Mouse (Mus musculus): ENCODE measurements around the gene Bphl. TPM values are rescaled to one million over a fixed set of nuclear protein-coding genes. Genes with fewer than 3 reads are reported as not detected.
A peak's percentile ranks its signal among the peaks of the same experiment; 100 is the strongest.

The Bphl gene
- polyA plus RNA-seq, 1 experiment from 2014 or later = 32.3 TPM

DNA sequence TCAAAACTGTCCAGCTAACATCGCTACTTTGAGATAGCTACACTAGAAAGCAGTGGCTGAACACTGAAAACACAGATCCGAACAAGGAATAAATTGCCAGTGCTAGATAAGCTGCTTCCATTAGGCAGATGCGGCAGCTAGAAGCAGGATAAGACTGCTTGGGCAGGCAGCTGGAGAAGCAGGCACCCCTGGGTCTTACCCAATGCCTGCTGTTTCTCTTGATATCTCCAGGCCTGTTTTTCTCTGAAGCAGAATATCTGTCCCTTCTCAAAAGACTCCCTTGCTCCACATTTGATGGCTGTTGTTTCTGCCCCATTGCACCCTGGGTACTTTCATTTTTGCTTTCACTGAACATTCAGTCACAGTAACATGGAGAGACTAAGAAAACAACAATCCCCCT is 63.3 kb downstream of the Bphl start:
- Histone ChIP-seq H3K4me3 (no peak overlapping the region), H3K27me3 (replicated peaks; ENCODE audit: low read depth, poor library complexity, severe bottlenecking) (no peaks in the 10 kb centered on the region), H3K9me3 (no peaks in the 10 kb centered on the region), H3K27ac (replicated peaks) (no peak overlapping the region), H3K36me3 (replicated peaks) (no peaks in the 10 kb centered on the region), H3K4me1 (peaks cover 11% of the 10 kb centered on the region)
- 83% methylated on average over 3 of the region's 3 CpGs for WGBS
- no peak for DNase-seq (ENCODE audit: low spot score)

DNA sequence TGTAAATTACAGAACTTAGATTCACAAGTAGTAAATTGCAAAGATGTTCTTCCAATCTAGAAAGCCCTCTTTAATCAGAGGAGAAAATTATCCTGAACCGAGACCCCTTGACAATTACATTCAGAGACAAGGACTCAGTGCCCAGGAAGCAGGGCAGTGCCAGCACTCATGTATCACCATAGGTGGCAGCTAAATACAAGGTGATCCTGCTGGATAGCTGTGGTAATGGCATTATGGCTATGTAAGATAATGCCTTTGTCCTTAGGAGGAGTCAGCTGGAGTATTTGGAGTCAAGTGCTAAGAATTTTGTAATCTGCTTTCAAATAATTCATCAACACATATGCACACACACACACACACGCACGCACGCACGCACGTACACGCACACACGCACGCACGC is 63.9 kb downstream of the Bphl start:
- Histone ChIP-seq H3K27ac (replicated peaks) (no peak overlapping the region), H3K36me3 (replicated peaks) (no peaks in the 10 kb centered on the region), H3K4me3 (no peak overlapping the region), H3K9me3 (no peaks in the 10 kb centered on the region), H3K4me1 (peaks cover 6% of the 10 kb centered on the region; the same call in 1 of the 2 replicates), H3K27me3 (replicated peaks; ENCODE audit: low read depth, poor library complexity, severe bottlenecking) (no peaks in the 10 kb centered on the region)
- WGBS = 94% methylated on average over 10 of the region's 10 CpGs
- no peak for DNase-seq (ENCODE audit: low spot score)

DNA sequence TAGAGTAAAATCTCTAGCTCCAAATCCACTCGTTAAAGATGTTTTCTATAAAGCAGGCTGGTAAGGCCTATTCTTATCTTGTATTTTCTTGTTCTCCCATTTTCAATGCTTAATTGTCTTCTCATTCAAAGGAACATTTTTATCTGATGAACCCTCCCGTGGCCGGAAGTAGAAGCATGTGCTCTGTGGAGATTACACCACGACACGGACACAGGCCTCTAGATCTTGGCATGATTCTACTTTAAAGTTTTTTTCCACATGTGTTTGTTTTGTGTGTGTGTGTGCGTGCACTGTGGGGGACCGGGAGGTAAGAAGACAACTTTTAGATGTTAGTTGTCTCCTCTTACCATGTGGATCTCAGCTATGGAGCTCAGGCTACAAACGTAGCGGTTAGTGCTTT is 64.5 kb downstream of the Bphl start:
- Histone ChIP-seq H3K4me1 (no peaks in the 10 kb centered on the region), H3K36me3 (replicated peaks) (no peaks in the 10 kb centered on the region), H3K27ac (replicated peaks) (no peak overlapping the region), H3K4me3 (no peak overlapping the region), H3K9me3 (no peaks in the 10 kb centered on the region), H3K27me3 (replicated peaks; ENCODE audit: low read depth, poor library complexity, severe bottlenecking) (no peaks in the 10 kb centered on the region)
- DNase-seq (ENCODE audit: low spot score) = no peak
- 88% methylated on average over 9 of the region's 9 CpGs for WGBS

- H3K4me1 ChIP-seq = peaks cover 9% of the 10 kb centered on the region
- DNase-seq (ENCODE audit: low spot score) = no peak
- no peaks in the 10 kb centered on the region for H3K9me3 ChIP-seq
- 66% methylated on average over 1 of the region's 1 CpGs for WGBS
- no peaks in the 10 kb centered on the region for H3K27me3 ChIP-seq (replicated peaks; ENCODE audit: low read depth, poor library complexity, severe bottlenecking)
- no peaks in the 10 kb centered on the region for H3K36me3 ChIP-seq (replicated peaks)
- no peak overlapping the region for H3K4me3 ChIP-seq
- H3K27ac ChIP-seq (replicated peaks) = no peak overlapping the region
Measured at GRCm38 (mm10) chr13:34105364-34105763, 68.0 kb downstream of the Bphl start.

DNA sequence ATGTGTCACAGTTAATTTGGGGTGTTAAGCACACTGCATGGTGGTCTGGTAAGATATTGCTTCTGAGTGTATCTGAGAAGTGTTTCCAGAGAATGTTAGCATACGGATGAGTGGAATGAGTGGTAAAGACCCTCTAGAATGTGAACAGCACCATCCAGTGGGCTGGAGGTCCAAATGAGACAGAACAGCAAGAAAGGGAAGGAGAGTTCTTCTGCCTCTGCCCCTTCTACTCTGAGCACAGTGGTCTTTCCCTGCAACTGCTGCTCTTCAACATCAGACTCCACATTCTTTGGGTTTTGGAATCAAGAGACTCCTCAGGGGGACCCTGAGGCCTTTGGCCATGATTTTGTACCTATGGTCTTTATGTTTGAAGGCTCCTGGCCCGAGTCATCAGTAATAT is 68.9 kb downstream of the Bphl start:
- Histone ChIP-seq H3K27ac (replicated peaks) (no peak overlapping the region), H3K4me1 (peaks cover 9% of the 10 kb centered on the region), H3K27me3 (replicated peaks; ENCODE audit: low read depth, poor library complexity, severe bottlenecking) (no peaks in the 10 kb centered on the region), H3K36me3 (replicated peaks) (no peaks in the 10 kb centered on the region), H3K4me3 (no peak overlapping the region), H3K9me3 (no peaks in the 10 kb centered on the region)
- 85% methylated on average over 2 of the region's 2 CpGs for WGBS
- no peak for DNase-seq (ENCODE audit: low spot score)

DNA sequence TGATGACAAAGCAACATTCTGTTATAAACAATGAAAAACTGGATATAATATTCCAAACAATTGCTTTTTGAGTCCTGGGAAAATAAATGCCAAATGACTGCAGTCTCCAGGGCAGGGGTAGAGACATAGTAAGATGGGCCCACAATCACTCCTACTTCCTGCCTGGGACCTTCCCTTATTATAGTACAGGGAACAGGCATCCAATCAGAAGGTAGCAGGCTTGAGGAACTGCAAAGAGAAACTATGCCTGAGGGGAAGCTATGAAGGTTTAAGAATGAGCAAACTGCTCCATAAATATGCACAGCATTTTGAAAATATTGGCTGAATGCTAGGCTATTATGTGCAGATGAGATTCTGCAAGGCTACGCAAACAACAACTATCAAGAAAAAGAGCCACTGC is 69.6 kb downstream of the Bphl start:
- Histone ChIP-seq H3K36me3 (replicated peaks) (no peaks in the 10 kb centered on the region), H3K9me3 (no peaks in the 10 kb centered on the region), H3K27ac (replicated peaks) (no peak overlapping the region), H3K4me3 (no peak overlapping the region), H3K27me3 (replicated peaks; ENCODE audit: low read depth, poor library complexity, severe bottlenecking) (no peaks in the 10 kb centered on the region), H3K4me1 (peaks cover 9% of the 10 kb centered on the region)
- 95% methylated on average over 1 of the region's 1 CpGs for whole genome bisulfite sequencing
- DNase-seq (ENCODE audit: low spot score) = no peak

- no peak overlapping the region for H3K27ac ChIP-seq (replicated peaks)
- no peaks in the 10 kb centered on the region for H3K9me3 ChIP-seq
- H3K4me1 ChIP-seq = peaks cover 9% of the 10 kb centered on the region
- H3K36me3 ChIP-seq (replicated peaks) = no peaks in the 10 kb centered on the region
- no peaks in the 10 kb centered on the region for H3K27me3 ChIP-seq (replicated peaks; ENCODE audit: low read depth, poor library complexity, severe bottlenecking)
- H3K4me3 ChIP-seq = no peak overlapping the region
- 72% methylated on average over 4 of the region's 4 CpGs for WGBS
- no peak for DNase-seq (ENCODE audit: low spot score)
Measured at GRCm38 (mm10) chr13:34109035-34109676, 71.8 kb downstream of the Bphl start.

GRCm38 (mm10) chr13:34109677-34110058 is 72.3 kb downstream of the Bphl start:
- H3K27ac ChIP-seq (replicated peaks) = no peak overlapping the region
- no peak for DNase-seq (ENCODE audit: low spot score)

GRCm38 (mm10) chr13:34111019-34111418 is 73.6 kb downstream of the Bphl start:
- 75% methylated on average over 5 of the region's 5 CpGs for WGBS
- DNase-seq (ENCODE audit: low spot score) = no peak
- H3K27ac ChIP-seq (replicated peaks) = no peak overlapping the region

More at GRCm38 (mm10) chr13:34109677-34110058, 72.3 kb downstream of the Bphl start:
- Histone ChIP-seq H3K4me3 (no peak overlapping the region), H3K36me3 (replicated peaks) (no peaks in the 10 kb centered on the region), H3K9me3 (no peaks in the 10 kb centered on the region), H3K4me1 (peaks cover 13% of the 10 kb centered on the region), H3K27me3 (replicated peaks; ENCODE audit: low read depth, poor library complexity, severe bottlenecking) (no peaks in the 10 kb centered on the region)
- 38% methylated on average over 4 of the region's 4 CpGs for WGBS

GRCm38 (mm10) chr13:34111878-34112277 is 74.5 kb downstream of the Bphl start:
- no peaks in the 10 kb centered on the region for H3K9me3 ChIP-seq
- H3K4me3 ChIP-seq = no peak overlapping the region
- no peak for DNase-seq (ENCODE audit: low spot score)
- H3K4me1 ChIP-seq = peaks cover 22% of the 10 kb centered on the region
- H3K27me3 ChIP-seq (replicated peaks; ENCODE audit: low read depth, poor library complexity, severe bottlenecking) = no peaks in the 10 kb centered on the region
- 80% methylated on average over 3 of the region's 3 CpGs for WGBS
- no peaks in the 10 kb centered on the region for H3K36me3 ChIP-seq (replicated peaks)
- H3K27ac ChIP-seq (replicated peaks) = no peak overlapping the region

More at GRCm38 (mm10) chr13:34111019-34111418, 73.6 kb downstream of the Bphl start:
- Histone ChIP-seq H3K4me3 (no peak overlapping the region), H3K9me3 (no peaks in the 10 kb centered on the region), H3K36me3 (replicated peaks) (no peaks in the 10 kb centered on the region), H3K4me1 (peaks cover 15% of the 10 kb centered on the region), H3K27me3 (replicated peaks; ENCODE audit: low read depth, poor library complexity, severe bottlenecking) (no peaks in the 10 kb centered on the region)

- DNase-seq (ENCODE audit: low spot score) = no peak
- no peaks in the 10 kb centered on the region for H3K27me3 ChIP-seq (replicated peaks; ENCODE audit: low read depth, poor library complexity, severe bottlenecking)
- 90% methylated on average over 5 of the region's 5 CpGs for WGBS
- no peak overlapping the region for H3K4me3 ChIP-seq
- H3K36me3 ChIP-seq (replicated peaks) = no peaks in the 10 kb centered on the region
- H3K27ac ChIP-seq (replicated peaks) = no peak overlapping the region
- peaks cover 22% of the 10 kb centered on the region for H3K4me1 ChIP-seq
- no peaks in the 10 kb centered on the region for H3K9me3 ChIP-seq
Measured at GRCm38 (mm10) chr13:34112369-34113081, 75.1 kb downstream of the Bphl start.

DNA sequence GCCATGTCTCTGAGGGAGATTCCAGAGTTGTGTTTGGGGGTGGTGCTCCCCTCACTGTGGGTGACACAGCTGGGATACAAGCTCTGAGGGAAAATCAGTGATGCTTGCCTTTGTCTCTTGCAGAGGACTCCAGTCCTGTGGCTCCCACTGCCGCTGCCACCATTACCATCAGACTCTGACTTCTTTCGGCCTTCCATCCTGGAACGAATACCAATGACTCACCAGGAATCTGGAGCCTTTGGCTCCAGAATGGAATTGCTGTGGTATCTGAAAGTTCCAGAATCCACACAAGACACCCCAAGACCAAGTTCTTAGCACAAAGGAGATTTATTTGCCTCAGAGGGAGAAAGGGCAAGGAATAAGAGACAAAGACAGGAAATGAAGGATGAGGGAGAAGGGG is 75.7 kb downstream of the Bphl start:
- Histone ChIP-seq H3K27ac (replicated peaks) (no peak overlapping the region), H3K4me1 (peaks cover 22% of the 10 kb centered on the region), H3K36me3 (replicated peaks) (no peaks in the 10 kb centered on the region), H3K9me3 (no peaks in the 10 kb centered on the region), H3K27me3 (replicated peaks; ENCODE audit: low read depth, poor library complexity, severe bottlenecking) (no peaks in the 10 kb centered on the region), H3K4me3 (no peak overlapping the region)
- no peak for DNase-seq (ENCODE audit: low spot score)
- WGBS = 86% methylated on average over 3 of the region's 3 CpGs

- peak; percentile 34 for DNase-seq (ENCODE audit: low spot score)
- WGBS = 84% methylated on average over 4 of the region's 4 CpGs
- no peak overlapping the region; the same call in 1 of the 2 replicates for H3K27ac ChIP-seq (replicated peaks)
- no peak overlapping the region for H3K4me3 ChIP-seq
- no peaks in the 10 kb centered on the region for H3K27me3 ChIP-seq (replicated peaks; ENCODE audit: low read depth, poor library complexity, severe bottlenecking)
- no peaks in the 10 kb centered on the region for H3K9me3 ChIP-seq
- H3K4me1 ChIP-seq = peaks cover 16% of the 10 kb centered on the region
- no peaks in the 10 kb centered on the region for H3K36me3 ChIP-seq (replicated peaks)
Measured at GRCm38 (mm10) chr13:34114654-34115053, 77.3 kb downstream of the Bphl start.
